Mouse (Mus musculus) induced T-regulatory cell, adult 2 months (primary cell): ENCODE measurements around the gene Adap2.
"Not testable (repeated sequence)": the region's sequence is repeated elsewhere in the genome, so short reads cannot be mapped to it uniquely, and the experiment has no call there.

Source experiments
- DNase-seq: peaks from one replicate; pipeline ENCODE4 v3.0.0-alpha.2; 2012; ENCODE audit warnings: low read depth

Adap2 gene

GRCm38 (mm10) chr11:80153857-80154495, at the start of gene Adap2:
TSS of gene Adap2 (plus strand) at chr11:80154105.
- peak; percentile 88 for DNase-seq

- no peak for DNase-seq
Observed at GRCm38 (mm10) chr11:80104407-80104806, 49.5 kb upstream of the Adap2 start.

DNA sequence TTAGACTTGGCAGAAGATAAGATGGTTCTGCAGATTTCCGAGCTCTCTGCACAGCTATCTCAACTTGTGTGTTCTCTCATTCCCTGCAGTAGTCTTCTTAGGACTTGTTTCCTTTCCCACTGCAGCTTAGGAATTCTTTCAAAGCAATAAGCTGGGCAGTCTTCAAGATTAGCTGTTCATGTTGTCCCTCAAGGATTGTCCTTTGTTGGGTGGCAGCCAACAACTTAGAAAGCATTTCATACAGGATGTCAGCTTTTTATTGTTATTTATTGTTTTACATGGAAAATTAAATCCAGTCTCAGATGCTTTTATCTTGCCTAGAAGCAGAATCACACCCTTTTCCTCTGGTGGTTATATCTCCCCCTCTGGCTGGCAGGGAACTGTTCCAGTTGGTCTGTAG, 37.5 kb upstream of the Adap2 start:
- DNase-seq: no peak

DNA sequence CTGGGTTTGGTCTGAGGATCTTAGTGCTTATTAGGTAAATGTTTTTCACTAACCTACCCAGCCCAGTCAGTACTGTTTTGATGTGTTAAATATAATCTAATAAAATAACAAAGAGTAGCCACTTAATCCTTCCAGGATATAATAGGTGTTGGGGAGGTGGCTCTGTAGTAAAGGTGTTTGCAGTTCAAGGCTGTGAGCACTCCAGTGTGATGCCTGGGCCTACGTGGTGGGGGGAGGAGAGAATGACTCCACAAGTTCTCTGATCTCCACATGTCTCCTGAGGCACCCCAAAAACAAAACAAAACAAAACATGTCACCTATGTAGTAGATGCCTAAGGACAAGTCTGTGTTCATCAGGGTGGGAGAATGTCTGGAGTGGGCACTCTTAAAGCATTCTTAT, 21.9 kb upstream of the Adap2 start:
- DNase-seq: no peak

GRCm38 (mm10) chr11:80134744-80135143, 19.2 kb upstream of the Adap2 start:
- DNase-seq: no peak

DNA sequence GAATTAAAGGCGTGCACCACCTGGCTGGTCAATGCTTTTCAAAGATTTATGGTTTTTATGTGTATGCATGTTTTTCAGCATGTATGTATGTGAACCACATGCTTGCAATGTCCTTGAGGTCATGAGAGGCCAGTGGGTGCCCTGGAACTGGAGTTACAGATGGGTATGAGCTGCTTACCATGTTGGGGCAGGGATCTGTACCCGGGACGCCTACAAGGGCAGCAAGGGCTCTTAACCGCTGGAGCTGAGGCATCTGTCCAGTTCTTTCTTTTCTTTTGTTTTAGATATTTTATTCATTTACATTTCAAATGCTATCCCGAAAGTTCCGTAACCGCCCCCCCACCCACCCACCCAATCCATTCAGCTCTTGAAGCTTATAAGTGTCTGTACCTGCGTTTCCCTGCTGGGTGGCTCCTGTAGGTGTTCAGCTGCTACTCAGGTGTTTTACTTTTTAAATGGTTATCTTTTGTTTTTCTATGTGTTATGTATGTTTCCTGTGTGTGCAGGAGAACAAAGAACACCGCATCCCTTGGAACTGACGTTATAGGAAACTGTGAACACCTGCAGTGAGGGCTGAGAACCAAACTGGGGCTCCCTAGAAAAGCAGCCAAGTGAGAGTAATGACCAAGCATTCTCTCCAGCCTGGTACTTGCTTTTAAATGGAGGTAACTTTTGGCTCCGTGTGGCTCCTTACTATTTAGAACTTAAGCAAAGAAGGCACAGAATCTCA, 17.8 kb upstream of the Adap2 start:
- no peak for DNase-seq

GRCm38 (mm10) chr11:80136786-80137185, 17.1 kb upstream of the Adap2 start:
- DNase-seq: no peak

DNA sequence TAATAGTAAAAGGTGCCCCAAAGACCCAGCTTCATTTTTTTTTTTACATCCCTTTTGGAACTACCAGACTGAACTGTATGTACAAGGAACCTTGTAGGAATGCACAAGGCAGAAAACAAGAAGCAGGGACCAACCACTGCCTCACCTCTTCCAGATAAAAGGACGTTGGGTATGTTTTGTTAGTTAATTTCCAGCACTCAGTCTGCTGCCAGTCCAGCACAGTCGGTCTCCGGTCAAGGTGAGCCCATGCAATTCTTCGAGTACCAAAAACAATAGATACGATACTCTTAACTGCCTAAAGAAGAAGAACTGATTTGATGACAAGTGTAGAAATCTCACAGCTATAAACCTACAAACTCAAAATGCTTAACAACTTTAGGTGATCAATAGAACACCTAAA, 16.1 kb upstream of the Adap2 start:
- no peak for DNase-seq

DNA sequence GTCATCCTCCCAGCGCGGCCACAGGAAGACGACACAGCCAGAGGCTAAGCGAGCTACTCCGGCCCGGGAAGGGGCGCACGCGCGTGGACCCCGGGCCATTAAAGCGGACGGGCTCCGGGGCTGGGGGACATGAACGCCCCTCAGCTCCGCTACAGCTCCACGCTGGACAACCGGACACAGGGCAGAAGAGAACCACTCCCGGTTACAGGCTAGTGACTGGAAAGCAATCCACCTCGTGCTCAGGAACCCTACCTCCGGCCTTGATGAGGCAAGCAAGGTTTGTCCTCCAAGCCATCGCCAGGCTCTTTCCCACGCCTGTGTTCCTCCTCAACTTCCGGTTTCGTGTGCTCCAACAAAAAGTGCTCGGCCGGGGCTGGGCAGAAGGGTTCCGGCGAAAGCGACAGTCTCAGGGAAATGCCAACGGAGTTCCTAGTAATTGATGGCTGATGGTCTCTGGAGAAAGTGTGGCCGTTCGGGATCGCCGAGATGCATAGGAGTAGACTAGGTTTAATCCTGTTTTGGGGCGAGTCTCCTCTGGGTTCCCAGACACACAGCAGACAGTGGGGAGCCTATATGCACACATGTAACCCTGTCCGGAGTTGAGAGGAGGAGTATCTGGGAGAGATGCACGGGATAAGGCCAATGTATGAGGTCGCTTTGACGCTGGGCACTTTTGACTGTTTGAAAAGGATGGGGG, 11.9 kb upstream of the Adap2 start, which contains the start of gene Tefm:
Tefm (minus strand) TSS at position 351 of the 697 bp plus-strand sequence.
- DNase-seq: peak; percentile 92

DNA sequence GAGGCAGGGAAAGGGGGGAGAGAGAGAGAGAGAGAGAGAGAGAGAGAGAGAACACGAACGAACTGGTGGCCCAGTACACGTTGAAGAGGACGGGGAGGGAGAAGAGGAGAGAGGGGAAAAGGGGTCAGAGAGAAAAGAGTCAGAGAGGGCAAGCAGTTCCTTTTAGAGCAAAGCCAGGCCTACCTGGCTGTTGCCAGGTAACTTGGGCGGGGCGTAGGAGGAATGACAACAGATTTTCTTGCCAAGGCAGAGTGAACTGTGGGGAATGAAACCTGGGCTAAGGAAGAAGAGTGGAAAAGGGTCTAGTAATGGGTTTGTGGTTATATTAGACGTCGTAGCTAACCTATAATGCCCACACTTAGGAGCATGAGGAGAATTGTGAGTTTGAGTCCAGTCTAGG, 11.0 kb upstream of the Adap2 start:
- no peak for DNase-seq

DNA sequence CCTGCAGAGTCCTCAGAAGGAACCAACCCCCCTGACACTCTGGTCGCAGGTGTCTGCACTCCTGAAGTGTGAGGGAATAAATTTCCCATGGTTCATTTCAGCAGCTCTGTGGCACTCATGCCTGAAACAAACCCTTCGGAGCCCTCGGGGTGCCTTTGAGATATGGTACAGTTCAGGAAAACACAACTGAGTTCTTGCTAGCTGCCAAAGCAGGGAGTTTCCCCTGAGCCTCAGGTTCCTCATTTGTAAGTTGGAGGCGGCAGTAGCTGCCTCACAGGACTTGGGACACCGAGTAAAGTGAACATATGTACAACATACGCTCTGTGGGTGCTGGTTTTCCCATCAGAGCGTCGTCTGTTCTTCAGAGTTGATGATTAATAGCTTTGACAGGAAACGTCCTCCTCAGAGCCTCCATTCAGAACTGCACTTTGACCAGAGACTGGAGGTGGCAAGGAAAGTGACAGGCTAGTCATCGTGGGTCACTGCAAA, 8.1 kb upstream of the Adap2 start:
- DNase-seq: no peak

- no peak for DNase-seq
Observed at GRCm38 (mm10) chr11:80147748-80148147, 6.2 kb upstream of the Adap2 start.

- no peak for DNase-seq
Observed at GRCm38 (mm10) chr11:80148313-80148712, 5.6 kb upstream of the Adap2 start.

DNA sequence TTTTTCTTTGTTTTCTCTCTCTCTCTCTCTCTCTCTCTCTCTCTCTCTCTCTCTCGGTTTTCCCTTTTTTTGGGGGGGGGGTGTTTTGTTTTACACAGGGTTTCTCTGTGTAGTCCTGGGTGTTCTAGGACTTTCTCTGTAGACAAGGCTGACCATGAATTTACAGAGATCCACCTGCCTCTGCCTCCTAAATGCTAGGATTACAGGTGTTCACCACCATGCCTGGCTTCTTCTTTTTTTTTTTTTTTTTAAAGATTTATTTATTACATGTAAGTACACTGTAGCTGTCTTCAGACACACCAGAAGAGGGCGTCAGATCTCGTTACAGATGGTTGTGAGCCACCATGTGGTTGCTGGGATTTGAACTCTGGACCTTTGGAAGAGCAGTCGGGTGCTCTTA, 4.9 kb upstream of the Adap2 start:
- not testable (repeated sequence) for DNase-seq

DNA sequence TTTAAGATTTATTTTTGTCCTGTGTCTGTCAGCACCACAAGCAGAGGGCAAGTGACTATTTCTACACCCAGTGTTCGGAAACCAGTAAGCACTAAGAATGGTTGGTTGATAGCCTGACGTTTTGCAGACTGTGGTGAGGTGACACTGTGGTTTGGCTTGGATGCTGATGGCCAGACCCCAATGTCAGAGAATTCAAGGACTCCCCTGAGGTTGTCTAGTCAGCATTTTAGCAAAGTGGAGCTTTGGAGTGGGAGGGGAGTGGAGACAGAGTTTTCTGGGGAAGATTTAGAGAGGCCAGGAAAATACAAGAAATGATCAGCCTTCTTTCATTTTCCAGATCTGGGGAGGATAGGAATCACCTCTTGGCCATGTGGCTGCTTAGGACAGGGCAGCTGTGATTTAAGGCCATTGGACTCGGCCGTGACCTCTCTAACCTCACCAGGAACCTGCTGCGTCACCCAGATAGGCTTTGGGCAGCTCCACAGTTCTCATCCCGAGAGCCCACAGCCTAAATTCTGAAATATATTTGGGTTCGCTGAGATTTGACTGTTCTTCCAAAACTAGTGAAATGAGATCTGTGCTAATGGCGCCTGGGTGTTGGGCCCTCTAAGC, 4.4 kb upstream of the Adap2 start:
- no peak for DNase-seq

- no peak for DNase-seq
Observed at GRCm38 (mm10) chr11:80150566-80150965, 3.3 kb upstream of the Adap2 start.

DNA sequence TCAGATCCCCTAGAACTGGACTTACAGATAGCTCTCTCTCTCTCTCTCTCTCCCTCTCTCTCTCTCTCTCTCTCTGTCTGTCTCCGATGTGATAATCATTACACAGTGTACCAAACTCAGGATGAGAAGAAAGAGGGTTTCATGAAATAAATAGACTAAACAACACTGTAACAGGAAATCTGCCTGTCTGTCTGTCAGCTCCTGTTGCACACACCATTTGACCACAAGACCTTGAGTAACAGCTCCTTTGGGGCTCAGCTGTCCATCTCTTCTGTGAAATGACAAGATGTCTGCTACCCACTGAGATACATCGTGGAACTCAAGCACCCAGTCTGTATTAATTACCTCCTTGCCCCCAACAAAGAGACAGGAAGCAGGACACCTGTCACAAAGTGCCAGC, 2.4 kb upstream of the Adap2 start:
- DNase-seq: no peak

DNA sequence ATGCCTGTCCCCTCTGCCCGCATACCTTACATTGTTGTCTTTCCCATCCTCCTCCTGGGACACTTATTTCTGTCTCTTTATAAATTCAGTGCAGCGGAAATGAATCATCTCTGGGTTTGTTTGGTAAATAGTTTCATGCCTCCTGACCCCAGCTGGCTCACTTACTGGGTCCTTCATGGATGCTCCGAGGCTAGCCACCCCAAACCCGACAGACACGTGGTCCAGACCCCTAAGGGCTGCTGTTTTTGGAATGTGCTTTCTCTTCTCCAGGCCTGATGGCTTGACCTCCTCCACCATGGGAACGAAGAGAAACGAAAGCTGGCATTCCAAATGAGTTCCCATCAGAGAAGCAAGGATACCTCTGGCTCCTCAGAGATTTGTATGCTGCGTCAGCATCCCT, 1.5 kb upstream of the Adap2 start:
- DNase-seq: no peak

DNA sequence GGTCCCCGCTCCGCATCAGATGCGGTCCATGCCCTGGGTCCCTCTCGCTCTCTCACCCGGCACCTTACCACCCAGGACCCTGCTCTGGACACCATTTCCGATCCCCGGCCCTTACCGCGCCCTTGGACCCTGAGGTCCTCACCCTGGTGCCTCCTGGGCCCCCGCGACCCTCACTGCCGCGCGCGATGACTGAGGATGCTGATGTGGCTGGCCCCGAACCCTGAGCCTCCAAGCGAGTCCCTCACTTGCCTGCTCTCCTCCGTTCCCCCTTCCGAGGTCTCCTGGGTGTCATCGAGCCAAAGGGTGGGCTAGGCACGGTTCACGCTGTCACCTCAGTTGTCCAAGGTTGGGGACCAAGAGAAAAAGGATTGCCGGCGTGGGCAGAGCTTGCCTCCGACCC, 596 bp downstream of the Adap2 start:
- no peak for DNase-seq

- no peak for DNase-seq
Observed at GRCm38 (mm10) chr11:80155541-80155940, 1.6 kb downstream of the Adap2 start.

- DNase-seq: no peak
Observed at GRCm38 (mm10) chr11:80155961-80156360, 2.1 kb downstream of the Adap2 start.

- no peak for DNase-seq
Observed at GRCm38 (mm10) chr11:80156841-80157240, 2.9 kb downstream of the Adap2 start.

GRCm38 (mm10) chr11:80159018-80159417, 5.1 kb downstream of the Adap2 start:
- DNase-seq: no peak
